ENCODE assay signal across 8 mouse cellular contexts in genomic region chr9:73045204-73045603, GRCm38 (mm10). TPM values are rescaled to one million over a fixed set of nuclear protein-coding genes. Genes with fewer than 3 reads are reported as not detected.
DNase-seq lines count a peak whose midpoint lies in the region; ATAC-seq and TF ChIP-seq lines count a peak whose summit lies in the region.

No protein-coding gene starts in this region.

- peak overlapping the region; percentile 98 for H3K4me2 ChIP-seq in heart, embryonic 12.5 days
- peak overlapping the region; percentile 83 for H3K4me2 ChIP-seq in heart, embryonic 14.5 days (ENCODE audit: low read length)
- peak overlapping the region; percentile 99 for H3K4me2 ChIP-seq in liver, embryonic 11.5 days
- H3K4me2 ChIP-seq in stomach, embryonic 15.5 days, result peak overlapping the region; percentile 96

- peak overlapping the region; percentile 60 for H3K4me3 ChIP-seq in heart, embryonic 12.5 days
- peak overlapping the region; percentile 48 to 58 for H3K4me3 ChIP-seq in heart, embryonic 14.5 days (ENCODE audit: control insufficient read depth in 1 of 2, insufficient read depth in 1 of 2, low read depth in 1 of 2, low read length in 2 of 2)
- H3K4me3 ChIP-seq in liver, embryonic 11.5 days (ENCODE audit: low read depth, low read length), result peak overlapping the region; percentile 61
- H3K4me3 ChIP-seq in stomach, embryonic 15.5 days (replicated peaks), result peak overlapping the region; percentile 55

- peak overlapping the region; percentile 74 for H3K9ac ChIP-seq in heart, embryonic 12.5 days
- peak overlapping the region; percentile 60 for H3K9ac ChIP-seq in heart, embryonic 14.5 days (ENCODE audit: low read length)
- peak overlapping the region; percentile 27; the same call in 1 of the 2 replicates for H3K9ac ChIP-seq in liver, embryonic 11.5 days (ENCODE audit: low read depth, low read length)
- peak overlapping the region; percentile 20 for H3K9ac ChIP-seq in stomach, embryonic 15.5 days

- H3K27me3 ChIP-seq in heart, embryonic 12.5 days (replicated peaks), result no peaks in the 10 kb centered on the region
- H3K27me3 ChIP-seq in heart, embryonic 14.5 days (ENCODE audit: control insufficient read depth, insufficient read depth, low read length), result no peaks in the 10 kb centered on the region
- H3K27me3 ChIP-seq in liver, embryonic 11.5 days (replicated peaks; ENCODE audit: control insufficient read depth, insufficient read depth, low read length), result no peaks in the 10 kb centered on the region
- H3K27me3 ChIP-seq in stomach, embryonic 15.5 days (replicated peaks), result no peaks in the 10 kb centered on the region

- TF ChIP-seq POLR2A in brain, embryonic 14.5 days (IDR thresholded peaks at IDR 0.05; ENCODE audit: borderline replicate concordance, extremely low read depth, insufficient read depth, insufficient read length, poor library complexity, severe bottlenecking), result no peak

- no peak for TF ChIP-seq CTCF in brain, embryonic 14.5 days (IDR thresholded peaks at IDR 0.05; ENCODE audit: borderline replicate concordance, extremely low read depth, insufficient read depth, insufficient read length)

- no peak for DNase-seq in heart, postnatal 14 days
- peak; percentile 11 for DNase-seq in brain, embryonic 14.5 days (ENCODE audit: low read depth)
- DNase-seq in liver, embryonic 11.5 days (ENCODE audit: low spot score), result no peak
- no peak for DNase-seq in frontal cortex, postnatal 10 days (ENCODE audit: low spot score in 2 of 2)
- no peak for DNase-seq in adrenal gland, postnatal 36 days

- H3K36me3 ChIP-seq in heart, embryonic 12.5 days, result no peaks in the 10 kb centered on the region
- H3K36me3 ChIP-seq in heart, embryonic 14.5 days (ENCODE audit: control insufficient read depth, insufficient read depth, low read length), result no peaks in the 10 kb centered on the region
- no peaks in the 10 kb centered on the region for H3K36me3 ChIP-seq in liver, embryonic 11.5 days (ENCODE audit: control insufficient read depth, insufficient read depth, low read length)
- no peaks in the 10 kb centered on the region for H3K36me3 ChIP-seq in stomach, embryonic 15.5 days

- H3K27ac ChIP-seq in heart, embryonic 12.5 days (ENCODE audit: poor library complexity, severe bottlenecking), result no peak overlapping the region
- no peak overlapping the region for H3K27ac ChIP-seq in heart, embryonic 14.5 days (replicated peaks in 1 of 2; ENCODE audit: control insufficient read depth in 1 of 2, insufficient read depth in 1 of 2, low read depth in 2 of 2, low read length in 2 of 2)
- no peak overlapping the region for H3K27ac ChIP-seq in liver, embryonic 11.5 days (ENCODE audit: low read depth, low read length)
- H3K27ac ChIP-seq in stomach, embryonic 15.5 days, result peak overlapping the region; percentile 21; the same call in 1 of the 2 replicates

- 11% methylated on average over 7 of the region's 7 CpGs for WGBS in heart, embryonic 12.5 days
- WGBS in heart, embryonic 14.5 days, result 11% methylated on average over 7 of the region's 7 CpGs
- WGBS in liver, embryonic 11.5 days, result 10% methylated on average over 7 of the region's 7 CpGs
- 4% methylated on average over 7 of the region's 7 CpGs for WGBS in stomach, embryonic 15.5 days

- peaks cover 8% of the 10 kb centered on the region for H3K4me1 ChIP-seq in heart, embryonic 12.5 days (replicated peaks)
- H3K4me1 ChIP-seq in heart, embryonic 14.5 days (ENCODE audit: control insufficient read depth in 2 of 2, insufficient read depth in 2 of 2, low read length in 2 of 2), result peaks cover under 1 to 5% of the 10 kb centered on the region in 2 experiments
- H3K4me1 ChIP-seq in liver, embryonic 11.5 days (replicated peaks; ENCODE audit: control insufficient read depth, insufficient read depth, low read length), result peaks cover 9% of the 10 kb centered on the region
- peaks cover 14% of the 10 kb centered on the region; the same call in 1 of the 2 replicates for H3K4me1 ChIP-seq in stomach, embryonic 15.5 days

- no peak for ATAC-seq in heart, embryonic 12.5 days (ENCODE audit: insufficient number of reproducible peaks, low FRiP score)
- ATAC-seq in heart, embryonic 14.5 days (ENCODE audit: insufficient number of reproducible peaks, insufficient read depth, low FRiP score, low read depth), result no peak
- no peak for ATAC-seq in liver, embryonic 11.5 days (replicated peaks; ENCODE audit: low FRiP score)
- ATAC-seq in stomach, embryonic 15.5 days (ENCODE audit: insufficient read depth, low FRiP score, low read depth), result no peak

- no peaks in the 10 kb centered on the region for H3K9me3 ChIP-seq in heart, embryonic 12.5 days (replicated peaks)
- H3K9me3 ChIP-seq in heart, embryonic 14.5 days (ENCODE audit: control insufficient read depth, low read length), result no peaks in the 10 kb centered on the region
- H3K9me3 ChIP-seq in liver, embryonic 11.5 days (ENCODE audit: control insufficient read depth, low read length), result no peaks in the 10 kb centered on the region
- no peaks in the 10 kb centered on the region for H3K9me3 ChIP-seq in stomach, embryonic 15.5 days

- intact Hi-C loops in heart, postnatal 14 days (cut with DNase I), result no loop called here

RNA-seq across cellular contexts. Expression of gene Rab27a, which starts 0.6 kb away (rescaled TPM):
- polyA plus RNA-seq in heart, embryonic 12.5 days (2016; fragmentation: Nextera tagmentation; extraction: Ambion mirVana), result 3.8 and 4.0 TPM in 2 replicates
- 1 to 10 TPM; 5.6 to 6.7 TPM for total RNA-seq in heart, postnatal 14 days (2021)
- 0.77 and 1.4 TPM in 2 replicates for polyA plus RNA-seq in brain, embryonic 14.5 days (2012; rRNA removed)
- 1.4 and 1.6 TPM in 2 replicates for polyA plus RNA-seq in heart, embryonic 14.5 days (2014; fragmentation: Nextera tagmentation; extraction: Ambion mirVana)
- 3.0 and 3.5 TPM in 2 replicates for polyA plus RNA-seq in liver, embryonic 11.5 days (2014; fragmentation: Nextera tagmentation; extraction: Ambion mirVana)
- 15.8 and 16.8 TPM in 2 replicates for polyA plus RNA-seq in stomach, embryonic 15.5 days (2015; fragmentation: Nextera tagmentation; extraction: Ambion mirVana)
- total RNA-seq in adrenal gland, postnatal 36 days (2021), result 10 to 100 TPM; 23.2 to 35.5 TPM

RNA-seq across cellular contexts. Expression of gene Pigb, which starts 5.0 kb away (rescaled TPM):
- polyA plus RNA-seq in heart, embryonic 12.5 days (2016; fragmentation: Nextera tagmentation; extraction: Ambion mirVana), result 7.9 and 9.5 TPM in 2 replicates
- total RNA-seq in heart, postnatal 14 days (2021), result 1 to 10 TPM; 2.6 to 2.8 TPM
- 14.0 and 18.7 TPM in 2 replicates for polyA plus RNA-seq in brain, embryonic 14.5 days (2012; rRNA removed)
- 7.2 and 9.4 TPM in 2 replicates for polyA plus RNA-seq in heart, embryonic 14.5 days (2014; fragmentation: Nextera tagmentation; extraction: Ambion mirVana)
- 17.1 and 21.0 TPM in 2 replicates for polyA plus RNA-seq in liver, embryonic 11.5 days (2014; fragmentation: Nextera tagmentation; extraction: Ambion mirVana)
- 14.1 and 15.8 TPM in 2 replicates for polyA plus RNA-seq in stomach, embryonic 15.5 days (2015; fragmentation: Nextera tagmentation; extraction: Ambion mirVana)
- 10 to 100 TPM; 12.2 to 15.5 TPM for total RNA-seq in adrenal gland, postnatal 36 days (2021)

RNA-seq across cellular contexts. Expression of gene Khdc3, which starts 56.4 kb away (rescaled TPM):
- not detected in 2 replicates for polyA plus RNA-seq in heart, embryonic 12.5 days (2016; fragmentation: Nextera tagmentation; extraction: Ambion mirVana)
- total RNA-seq in heart, postnatal 14 days (2021), result under 1 TPM; 0.17 to 0.22 TPM
- 0.09 TPM in 1 of 2 replicates, not detected in the other for polyA plus RNA-seq in brain, embryonic 14.5 days (2012; rRNA removed)
- not detected in 2 replicates for polyA plus RNA-seq in heart, embryonic 14.5 days (2014; fragmentation: Nextera tagmentation; extraction: Ambion mirVana)
- not detected in 2 replicates for polyA plus RNA-seq in liver, embryonic 11.5 days (2014; fragmentation: Nextera tagmentation; extraction: Ambion mirVana)
- polyA plus RNA-seq in stomach, embryonic 15.5 days (2015; fragmentation: Nextera tagmentation; extraction: Ambion mirVana), result 0.13 and 0.44 TPM in 2 replicates
- under 1 TPM; 0.30 to 0.43 TPM for total RNA-seq in adrenal gland, postnatal 36 days (2021)

RNA-seq across cellular contexts. Expression of gene Gm20509, which starts 57.1 kb away (rescaled TPM):
- not detected in 2 replicates for polyA plus RNA-seq in heart, embryonic 12.5 days (2016; fragmentation: Nextera tagmentation; extraction: Ambion mirVana)
- total RNA-seq in heart, postnatal 14 days (2021), result not detected
- polyA plus RNA-seq in brain, embryonic 14.5 days (2012; rRNA removed), result 0.10 TPM in 1 of 2 replicates, not detected in the other
- polyA plus RNA-seq in heart, embryonic 14.5 days (2014; fragmentation: Nextera tagmentation; extraction: Ambion mirVana), result not detected in 2 replicates
- polyA plus RNA-seq in liver, embryonic 11.5 days (2014; fragmentation: Nextera tagmentation; extraction: Ambion mirVana), result not detected in 2 replicates
- polyA plus RNA-seq in stomach, embryonic 15.5 days (2015; fragmentation: Nextera tagmentation; extraction: Ambion mirVana), result not detected in 2 replicates
- under 1 TPM in 1 of 2 experiments, not detected in 1; 0.40 TPM for total RNA-seq in adrenal gland, postnatal 36 days (2021)

RNA-seq across cellular contexts. Expression of gene Ccpg1, which starts 60.0 kb away (rescaled TPM):
- 34.3 and 35.0 TPM in 2 replicates for polyA plus RNA-seq in heart, embryonic 12.5 days (2016; fragmentation: Nextera tagmentation; extraction: Ambion mirVana)
- 10 to 100 TPM; 61.8 to 71.3 TPM for total RNA-seq in heart, postnatal 14 days (2021)
- polyA plus RNA-seq in brain, embryonic 14.5 days (2012; rRNA removed), result 14.4 and 26.5 TPM in 2 replicates
- 29.8 and 31.3 TPM in 2 replicates for polyA plus RNA-seq in heart, embryonic 14.5 days (2014; fragmentation: Nextera tagmentation; extraction: Ambion mirVana)
- polyA plus RNA-seq in liver, embryonic 11.5 days (2014; fragmentation: Nextera tagmentation; extraction: Ambion mirVana), result 14.8 and 18.9 TPM in 2 replicates
- 34.5 and 37.8 TPM in 2 replicates for polyA plus RNA-seq in stomach, embryonic 15.5 days (2015; fragmentation: Nextera tagmentation; extraction: Ambion mirVana)
- 100 to 1,000 TPM; 125 to 146 TPM for total RNA-seq in adrenal gland, postnatal 36 days (2021)

Comparison
In these comparisons a context has a peak if more than half of its experiments do, and no peak if none do; other contexts are left out.
1. H3K9ac ChIP-seq: peak in every context shown above with its lines; median percentile 74 in heart, embryonic 12.5 days; 60 in heart, embryonic 14.5 days; 27 in liver, embryonic 11.5 days; 20 in stomach, embryonic 15.5 days.